Mouse (Mus musculus) C2C12 (cell line): ENCODE data around the gene Hs3st5. TPM values are rescaled to one million over a fixed set of nuclear protein-coding genes. Genes with fewer than 3 reads are reported as not detected.
A peak's percentile ranks its signal among the peaks of the same experiment; 100 is the strongest.
"Not testable (repeated sequence)": the region's sequence is repeated elsewhere in the genome, so short reads cannot be mapped to it uniquely, and the experiment has no call there.

ENCODE experiments used
- H3K27me3 ChIP-seq: one replicate; pipeline ENCODE4 v1.6.1; 2011; ENCODE audit not compliant: control insufficient read depth, insufficient read depth, insufficient read length
- H3K36me3 ChIP-seq: one replicate; pipeline ENCODE4 v1.6.1; 2011; ENCODE audit not compliant: control insufficient read depth, insufficient read depth
- H3K4me3 ChIP-seq: one replicate; pipeline ENCODE4 v1.5.1; 2011; ENCODE audit warnings: mild to moderate bottlenecking, control low read depth; ENCODE audit not compliant: poor library complexity, insufficient read depth, severe bottlenecking
- H3K79me2 ChIP-seq: one replicate; pipeline ENCODE4 v1.6.1; 2011; ENCODE audit not compliant: control insufficient read depth, insufficient read depth
- H3K79me3 ChIP-seq: one replicate; pipeline ENCODE4 v1.6.1; 2011; ENCODE audit warnings: low read depth, control low read depth
- H3ac ChIP-seq: one replicate; pipeline ENCODE3; 2011; ENCODE audit warnings: low read depth; ENCODE audit not compliant: control insufficient read depth, insufficient read length
- CEBPB ChIP-seq: IDR thresholded peaks from one replicate; pipeline ENCODE4 v1.6.1; 2011; ENCODE audit warnings: low read depth, mild to moderate bottlenecking, control low read depth, moderate library complexity
- CTCF ChIP-seq: IDR thresholded peaks from one replicate; pipeline ENCODE4 v1.5.1; 2011; ENCODE audit not compliant: control insufficient read depth, insufficient read depth, insufficient read length
- FOSL1 ChIP-seq: IDR thresholded peaks from one replicate; pipeline ENCODE4 v1.8.0; 2011; ENCODE audit warnings: mild to moderate bottlenecking, low read length; ENCODE audit not compliant: poor library complexity, insufficient read depth, severe bottlenecking
- MAX ChIP-seq: IDR thresholded peaks from one replicate; pipeline ENCODE4 v1.6.1; 2011; ENCODE audit warnings: mild to moderate bottlenecking, control low read depth
- MYOD1 ChIP-seq: IDR thresholded peaks from one replicate; pipeline ENCODE4 v1.6.1; 2011; ENCODE audit warnings: low read depth; ENCODE audit not compliant: control insufficient read depth, insufficient read length
- MYOG ChIP-seq: IDR thresholded peaks from one replicate; pipeline ENCODE4 v1.6.1; 2011; ENCODE audit not compliant: control insufficient read depth, insufficient read length; ENCODE audit errors: extremely low read depth
- USF1 ChIP-seq: IDR thresholded peaks from one replicate; pipeline ENCODE4 v1.6.1; 2011; ENCODE audit warnings: low read depth, mild to moderate bottlenecking, control low read depth, moderate library complexity
- polyA plus RNA-seq: library from polyadenylated mRNA; unstranded; fragments of >200 nt; fragmentation: generic; extraction: Trizol; gene quantifications from one replicate; pipeline ENCODE4 v1.2.1, GENCODE M21; 2012; ENCODE audit warnings: missing spikeins

Gene Hs3st5
- polyA plus RNA-seq, 1 experiment = 0.04 TPM

DNA sequence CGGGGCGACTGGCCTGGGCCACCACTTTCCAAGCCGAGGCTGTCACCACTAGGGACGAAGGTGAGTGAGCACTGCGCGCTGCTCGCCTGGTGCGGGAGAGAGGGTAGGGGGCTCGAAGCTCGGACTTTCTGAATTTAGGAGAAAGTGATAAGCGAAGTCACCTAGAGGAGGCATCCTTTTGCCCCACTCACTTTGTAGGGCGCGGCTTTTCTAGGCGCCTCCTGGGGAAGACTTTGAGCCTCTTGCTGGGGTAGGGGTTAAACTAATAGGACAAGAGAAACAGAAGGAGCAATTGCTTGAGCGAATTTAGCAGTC, 899 bp downstream of the Hs3st5 start:
- no peaks in the 10 kb centered on the region for H3K27me3 ChIP-seq
- H3K79me3 ChIP-seq = no peaks in the 10 kb centered on the region
- H3K79me2 ChIP-seq = no peaks in the 10 kb centered on the region
- peak overlapping the region; percentile 52 for H3K4me3 ChIP-seq
- H3K36me3 ChIP-seq = no peaks in the 10 kb centered on the region
- no peak overlapping the region for H3ac ChIP-seq
- TF ChIP-seq MYOD1 (no peak), FOSL1 (no peak), USF1 (no peak), MAX (no peak), MYOG (no peak), CEBPB (no peak), CTCF (no peak)

DNA sequence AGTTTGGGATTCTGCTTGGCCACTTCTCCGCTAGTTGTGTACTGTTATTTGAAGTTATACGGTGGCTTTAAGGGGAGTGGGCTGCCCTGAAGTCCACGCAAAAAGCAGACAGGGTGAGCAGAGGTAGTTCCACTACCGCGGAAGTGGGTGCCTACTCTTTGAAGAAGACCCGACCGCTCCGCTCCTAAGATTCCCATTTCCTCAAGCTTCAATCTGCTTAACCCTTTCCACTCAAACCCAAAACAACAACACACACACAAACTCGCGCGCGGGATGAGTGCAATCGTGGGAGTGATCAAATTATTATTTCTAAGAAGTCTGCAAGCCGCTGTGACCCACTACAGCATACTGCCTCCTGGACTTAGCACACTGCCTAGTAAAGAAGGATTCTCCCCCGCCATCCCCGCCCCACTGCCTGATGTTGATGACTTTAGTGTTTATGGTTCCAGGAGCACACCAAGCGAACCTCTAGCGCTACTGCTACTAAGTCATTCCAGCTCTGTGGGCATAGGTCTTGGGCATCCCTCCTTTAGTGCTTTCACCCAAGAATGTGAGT, 1.5 kb downstream of the Hs3st5 start:
- H3ac ChIP-seq = no peak overlapping the region
- H3K79me3 ChIP-seq = no peaks in the 10 kb centered on the region
- no peaks in the 10 kb centered on the region for H3K27me3 ChIP-seq
- no peak overlapping the region for H3K4me3 ChIP-seq
- H3K36me3 ChIP-seq = no peaks in the 10 kb centered on the region
- TF ChIP-seq MYOD1 (no peak), USF1 (no peak), CEBPB (no peak), CTCF (no peak), MYOG (no peak), FOSL1 (no peak), MAX (no peak)
- no peaks in the 10 kb centered on the region for H3K79me2 ChIP-seq

DNA sequence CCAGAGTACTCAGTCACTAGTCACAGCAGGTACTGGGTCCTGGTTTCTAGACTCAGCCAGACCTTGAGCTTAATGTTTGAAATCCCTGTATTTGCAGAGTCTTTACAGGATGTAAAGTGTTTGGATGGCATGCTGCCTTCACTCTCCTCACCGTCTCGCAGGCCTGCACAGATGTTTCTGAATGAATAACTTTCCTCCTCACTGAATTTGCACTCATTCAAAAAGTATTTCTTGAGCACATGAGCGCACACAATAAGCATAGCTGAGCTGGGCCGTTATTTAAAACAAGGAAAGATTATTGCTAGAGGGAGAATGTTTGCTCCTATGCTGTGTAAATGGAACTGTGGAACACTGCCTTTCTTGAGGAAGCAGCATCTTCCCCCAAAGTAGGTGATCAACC, 2.9 kb downstream of the Hs3st5 start:
- no peaks in the 10 kb centered on the region for H3K27me3 ChIP-seq
- no peaks in the 10 kb centered on the region for H3K79me3 ChIP-seq
- TF ChIP-seq CTCF = no peak
- TF ChIP-seq CEBPB = no peak
- TF ChIP-seq USF1 = no peak
- no peak for TF ChIP-seq MAX
- no peak for TF ChIP-seq MYOG
- no peak for TF ChIP-seq MYOD1
- no peak for TF ChIP-seq FOSL1
- H3ac ChIP-seq = no peak overlapping the region
- no peak overlapping the region for H3K4me3 ChIP-seq
- no peaks in the 10 kb centered on the region for H3K36me3 ChIP-seq
- H3K79me2 ChIP-seq = no peaks in the 10 kb centered on the region

DNA sequence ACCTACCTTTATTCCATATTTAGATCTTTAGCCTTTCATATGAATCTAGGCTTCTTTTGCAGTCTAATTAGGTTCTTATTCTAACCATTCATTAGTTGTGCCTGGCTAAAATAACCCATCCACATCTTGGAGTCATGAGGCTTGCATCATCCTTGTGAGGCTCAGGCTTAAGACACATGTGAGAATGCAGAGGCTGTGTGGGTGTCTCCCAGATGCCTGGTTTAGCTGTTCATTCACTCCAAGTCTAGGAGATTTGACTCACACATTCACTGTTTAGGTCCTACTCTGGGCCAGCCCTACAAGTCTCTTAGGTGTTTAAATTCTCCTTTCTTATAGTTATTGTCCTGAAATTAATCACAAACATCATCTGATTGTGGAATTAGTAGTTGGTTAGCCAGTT, 17.3 kb downstream of the Hs3st5 start:
- TF ChIP-seq FOSL1 (no peak), MYOD1 (no peak), USF1 (no peak), MAX (no peak), CTCF (no peak), CEBPB (no peak), MYOG (no peak)
- H3K36me3 ChIP-seq = no peaks in the 10 kb centered on the region

DNA sequence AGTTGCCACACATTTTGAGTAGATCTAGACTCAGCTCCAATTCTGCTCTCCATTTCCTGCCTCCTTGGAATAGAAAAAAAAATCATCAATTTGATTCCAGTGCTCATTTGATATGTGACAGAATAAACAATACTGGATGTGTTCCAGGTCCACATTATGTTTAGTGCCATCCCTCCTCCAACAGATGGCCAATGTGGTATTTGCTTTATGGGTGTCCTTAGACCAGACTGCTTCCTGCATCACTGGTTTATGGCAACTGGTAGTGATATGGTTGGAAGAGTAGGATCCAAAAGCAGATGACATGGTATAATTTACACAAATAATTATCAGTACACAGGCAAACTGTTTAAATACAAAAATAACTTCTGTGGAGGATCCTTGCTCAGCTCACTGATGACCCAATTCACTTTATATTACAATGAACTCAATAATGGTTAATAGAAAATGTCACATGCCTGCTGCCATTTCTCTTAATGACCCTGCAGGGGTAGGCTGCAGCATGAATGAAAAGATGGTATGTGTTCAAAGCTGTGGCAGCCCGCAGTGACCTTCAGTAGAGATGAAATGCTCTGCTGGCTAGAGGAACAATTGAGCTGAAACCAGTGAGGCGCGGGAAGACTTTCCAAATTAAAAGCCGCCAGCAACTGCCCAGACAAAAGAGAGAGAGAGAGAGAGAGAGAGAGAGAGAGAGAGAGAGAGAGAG, 27.2 kb downstream of the Hs3st5 start:
- H3K27me3 ChIP-seq = no peaks in the 10 kb centered on the region
- TF ChIP-seq USF1 (no peak), CEBPB (no peak), MAX (no peak), MYOD1 (no peak), FOSL1 (no peak), CTCF (no peak), MYOG (no peak)
- no peaks in the 10 kb centered on the region for H3K79me3 ChIP-seq
- no peaks in the 10 kb centered on the region for H3K36me3 ChIP-seq
- no peaks in the 10 kb centered on the region for H3K79me2 ChIP-seq
- no peak overlapping the region for H3ac ChIP-seq
- H3K4me3 ChIP-seq = no peak overlapping the region

More for the DNA sequence above, 17.3 kb downstream of the Hs3st5 start:
- Histone ChIP-seq H3K79me3 (no peaks in the 10 kb centered on the region), H3K79me2 (no peaks in the 10 kb centered on the region), H3K27me3 (no peaks in the 10 kb centered on the region), H3ac (no peak overlapping the region), H3K4me3 (no peak overlapping the region)

DNA sequence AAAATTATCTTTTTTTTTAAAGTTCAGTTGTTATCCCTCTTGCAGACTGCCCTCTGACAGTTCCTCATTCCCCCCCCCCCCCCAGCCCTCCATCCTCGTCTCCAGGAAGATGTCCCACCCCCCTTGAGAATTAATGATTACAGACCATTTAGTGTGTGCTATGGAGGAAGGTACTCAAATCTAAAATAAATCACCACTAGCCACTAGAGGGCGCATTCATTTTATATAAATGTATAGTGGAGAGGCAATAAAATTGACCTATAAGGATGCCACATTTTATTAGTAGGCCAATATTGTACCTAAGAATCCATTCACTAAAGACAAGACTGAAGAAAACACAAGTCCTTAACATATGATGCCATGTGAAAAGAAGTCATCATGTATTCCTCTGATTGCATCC, 40.0 kb downstream of the Hs3st5 start:
- Histone ChIP-seq H3K27me3 (no peaks in the 10 kb centered on the region), H3K79me2 (no peaks in the 10 kb centered on the region), H3K79me3 (no peaks in the 10 kb centered on the region), H3K36me3 (no peaks in the 10 kb centered on the region), H3K4me3 (no peak overlapping the region), H3ac (no peak overlapping the region)
- no peak for TF ChIP-seq CEBPB
- TF ChIP-seq MYOG = no peak
- no peak for TF ChIP-seq FOSL1
- TF ChIP-seq CTCF = no peak
- no peak for TF ChIP-seq USF1
- no peak for TF ChIP-seq MAX
- TF ChIP-seq MYOD1 = no peak

DNA sequence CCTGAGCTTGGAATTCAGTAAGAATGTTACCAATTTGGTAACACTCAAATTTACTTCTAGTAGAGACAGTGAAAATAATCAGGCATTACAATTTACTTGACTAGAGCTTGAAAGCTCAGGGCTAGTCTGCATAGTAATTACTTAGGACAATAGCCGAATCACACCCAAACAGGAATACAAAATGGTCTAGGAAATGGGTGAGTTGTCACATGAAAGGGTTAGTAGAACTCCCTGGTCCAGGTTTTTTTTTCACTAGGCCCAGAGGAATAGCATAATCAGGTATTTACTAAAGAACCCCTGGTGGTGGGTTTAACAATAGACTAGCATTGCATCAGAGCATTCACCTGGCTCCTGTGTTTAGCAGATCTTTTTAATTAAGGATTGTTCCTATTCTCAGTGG, 41.1 kb downstream of the Hs3st5 start:
- H3K79me3 ChIP-seq, H3K79me2 ChIP-seq, H3ac ChIP-seq, H3K4me3 ChIP-seq, H3K27me3 ChIP-seq, H3K36me3 ChIP-seq: not testable (repeated sequence)
